Mouse (Mus musculus) liver, embryonic 13.5 days (tissue): ENCODE measurements around the gene Grhpr. TPM values are rescaled to one million over a fixed set of nuclear protein-coding genes. Genes with fewer than 3 reads are reported as not detected.

Experiments
- polyA plus RNA-seq: library from polyadenylated mRNA; unstranded; fragments of >200 nt; fragmentation: Nextera tagmentation; extraction: Ambion mirVana; gene quantifications from 2 replicates; pipeline ENCODE4 v1.2.1, GENCODE M21; 2015

The Grhpr gene
- polyA plus RNA-seq, 1 experiment from 2014 or later: 92.2 TPM

Other genes with a start within 250 kb of the Grhpr start
- gene Zcchc7, start 225.5 kb upstream of the Grhpr start, polyA plus RNA-seq: 18.4 and 18.7 TPM in 2 replicates
- gene Zbtb5, start 31.0 kb downstream of the Grhpr start, polyA plus RNA-seq: 5.2 and 6.6 TPM in 2 replicates
- 30.3 and 36.7 TPM in 2 replicates for gene Polr1e, start 37.2 kb downstream of the Grhpr start, polyA plus RNA-seq
- 3.9 and 4.5 TPM in 2 replicates for gene Fbxo10, start 103.2 kb downstream of the Grhpr start, polyA plus RNA-seq
- 259 and 263 TPM in 2 replicates for gene Tomm5, start 126.7 kb downstream of the Grhpr start, polyA plus RNA-seq
- gene Frmpd1, start 203.5 kb downstream of the Grhpr start, polyA plus RNA-seq: 0.22 and 0.28 TPM in 2 replicates